Mouse (Mus musculus) cerebellum, adult 11-12 months (tissue): Measurements from ENCODE around the gene Usp7.
"Not testable (repeated sequence)": the region's sequence is repeated elsewhere in the genome, so short reads cannot be mapped to it uniquely, and the experiment has no call there.

Experiments used
- DNase-seq: peaks from one replicate; pipeline ENCODE4 v3.0.0; 2022

The Usp7 gene

GRCm38 (mm10) chr16:8748175-8748846, 43.8 kb downstream of the Usp7 start:
- DNase-seq = no peak

- no peak for DNase-seq
Measured at GRCm38 (mm10) chr16:8747772-8748171, 44.3 kb downstream of the Usp7 start.

- DNase-seq = no peak
Measured at GRCm38 (mm10) chr16:8746509-8746908, 45.6 kb downstream of the Usp7 start.

GRCm38 (mm10) chr16:8745751-8746150, 46.4 kb downstream of the Usp7 start:
- no peak for DNase-seq

- no peak for DNase-seq
Measured at GRCm38 (mm10) chr16:8743989-8744388, 48.1 kb downstream of the Usp7 start.

- no peak for DNase-seq
Measured at GRCm38 (mm10) chr16:8741697-8742096, 50.4 kb downstream of the Usp7 start.

GRCm38 (mm10) chr16:8741110-8741509, 51.0 kb downstream of the Usp7 start:
- DNase-seq = no peak

- peak; percentile 86 for DNase-seq
Measured at GRCm38 (mm10) chr16:8738542-8739514, 53.3 kb downstream of the Usp7 start.

- DNase-seq = peak; percentile 60
Measured at GRCm38 (mm10) chr16:8737666-8738541, 54.2 kb downstream of the Usp7 start.

GRCm38 (mm10) chr16:8737341-8737665, 54.8 kb downstream of the Usp7 start:
- no peak for DNase-seq

- no peak for DNase-seq
Measured at GRCm38 (mm10) chr16:8736757-8737156, 55.4 kb downstream of the Usp7 start.

- DNase-seq = no peak
Measured at GRCm38 (mm10) chr16:8736032-8736431, 56.1 kb downstream of the Usp7 start.

GRCm38 (mm10) chr16:8734693-8735092, 57.4 kb downstream of the Usp7 start:
- no peak for DNase-seq

- DNase-seq = no peak
Measured at GRCm38 (mm10) chr16:8733624-8734023, 58.5 kb downstream of the Usp7 start.

GRCm38 (mm10) chr16:8732450-8732849, 59.7 kb downstream of the Usp7 start:
- not testable (repeated sequence) for DNase-seq

- DNase-seq = no peak
Measured at GRCm38 (mm10) chr16:8731630-8732029, 60.5 kb downstream of the Usp7 start.

- no peak for DNase-seq
Measured at GRCm38 (mm10) chr16:8728111-8728748, 63.9 kb downstream of the Usp7 start.

GRCm38 (mm10) chr16:8725807-8726206, 66.3 kb downstream of the Usp7 start:
- no peak for DNase-seq

- no peak for DNase-seq
Measured at GRCm38 (mm10) chr16:8724031-8724430, 68.1 kb downstream of the Usp7 start.

GRCm38 (mm10) chr16:8720447-8720846, 71.7 kb downstream of the Usp7 start:
- no peak for DNase-seq

GRCm38 (mm10) chr16:8717744-8718143, 74.4 kb downstream of the Usp7 start:
- DNase-seq = no peak

GRCm38 (mm10) chr16:8716300-8716699, 75.8 kb downstream of the Usp7 start:
- no peak for DNase-seq
